Mouse (Mus musculus) spleen, postnatal 36 days (tissue): ENCODE measurements around the gene Gpnmb.
A peak's percentile ranks its signal among the peaks of the same experiment; 100 is the strongest.

Source experiments
- DNase-seq, 2 experiments: peaks; one replicate each; pipeline ENCODE4 v3.0.0; 2022; ENCODE audit warnings: low spot score in 2 of 2, mixed read lengths in 1 of 2

The Gpnmb gene

GRCm38 (mm10) chr6:49096933-49097461, 60.7 kb downstream of the Gpnmb start:
- DNase-seq = peak; percentile 8 to 11

- DNase-seq = no peak
Measured at GRCm38 (mm10) chr6:49097596-49098110, 61.3 kb downstream of the Gpnmb start.

GRCm38 (mm10) chr6:49099086-49099485, 62.7 kb downstream of the Gpnmb start:
- no peak for DNase-seq

DNA sequence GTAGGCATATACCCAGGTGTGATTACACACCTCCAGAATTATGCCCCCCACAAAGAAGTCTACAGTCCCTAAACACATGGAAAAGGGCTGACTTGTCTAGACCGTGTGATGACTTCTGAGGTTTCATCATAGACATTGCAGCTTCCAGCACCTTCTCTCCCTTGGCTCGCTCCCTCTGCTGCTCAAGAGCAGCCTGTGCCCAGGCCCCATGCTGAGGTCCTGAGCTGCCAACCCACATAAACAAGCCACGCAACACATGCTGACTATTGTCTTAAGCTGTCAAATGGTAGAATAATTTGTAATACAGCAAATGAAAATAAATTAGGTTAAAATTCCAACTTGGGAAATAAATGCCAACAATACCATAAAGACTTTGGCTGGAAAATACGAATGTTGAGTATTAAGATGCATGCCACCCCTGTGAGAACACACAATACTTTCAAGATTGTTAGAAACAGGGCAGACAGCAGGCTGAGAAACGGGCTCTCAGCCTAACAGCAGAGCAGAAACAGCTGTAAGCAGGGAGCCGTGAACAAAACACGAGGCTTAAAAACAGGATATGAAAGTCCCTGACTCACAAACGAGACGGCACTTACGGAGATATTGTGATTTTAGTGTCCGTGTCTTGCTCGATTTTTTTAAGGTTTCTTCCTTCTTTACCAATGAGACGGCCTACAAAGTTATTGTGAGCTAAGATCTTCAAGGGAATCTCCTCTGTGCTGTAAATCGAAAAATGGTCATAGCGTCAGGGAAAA, 70.6 kb downstream of the Gpnmb start:
- peak; percentile 28 to 32 for DNase-seq

GRCm38 (mm10) chr6:49109196-49109595, 72.8 kb downstream of the Gpnmb start:
- no peak for DNase-seq

DNA sequence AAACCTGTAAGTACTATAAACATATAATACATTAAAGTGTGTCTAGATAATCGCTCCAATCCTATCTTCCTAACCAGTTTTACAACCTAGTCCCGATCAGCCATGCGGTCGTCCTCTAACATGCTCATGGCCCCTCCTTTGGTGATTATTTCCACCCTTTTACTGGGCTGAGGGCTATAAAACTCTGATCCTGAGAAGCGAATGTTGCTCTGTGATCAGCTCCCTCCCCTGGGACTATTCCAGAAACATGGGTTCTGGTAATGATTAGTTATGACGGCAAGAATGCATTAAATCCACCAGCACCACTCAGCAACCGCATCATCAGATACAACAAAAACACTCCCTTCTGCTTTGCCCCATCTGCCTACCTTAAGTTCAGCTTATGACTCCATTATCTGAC, 77.5 kb downstream of the Gpnmb start:
- DNase-seq = no peak

- DNase-seq = no peak
Measured at GRCm38 (mm10) chr6:49114457-49114856, 78.1 kb downstream of the Gpnmb start.

DNA sequence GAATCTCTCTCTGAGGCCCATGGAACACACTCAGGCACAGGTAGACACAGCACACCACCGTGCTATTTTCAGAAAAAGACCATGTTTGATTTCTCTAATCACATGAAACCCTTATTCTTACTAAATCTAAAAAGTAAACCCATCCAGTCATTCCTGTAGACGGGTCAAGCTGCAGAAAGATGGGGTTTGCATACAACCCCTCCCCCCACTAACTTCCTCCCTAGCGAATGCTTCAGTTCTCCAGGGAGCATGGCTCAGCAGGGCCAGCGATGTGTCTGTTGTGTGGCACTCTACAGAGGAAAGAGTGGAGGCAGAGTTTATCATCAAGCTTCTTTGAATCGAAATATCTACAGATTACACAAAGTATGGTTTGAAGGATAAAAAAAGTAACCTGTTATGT, 79.2 kb downstream of the Gpnmb start:
- DNase-seq = no peak

DNA sequence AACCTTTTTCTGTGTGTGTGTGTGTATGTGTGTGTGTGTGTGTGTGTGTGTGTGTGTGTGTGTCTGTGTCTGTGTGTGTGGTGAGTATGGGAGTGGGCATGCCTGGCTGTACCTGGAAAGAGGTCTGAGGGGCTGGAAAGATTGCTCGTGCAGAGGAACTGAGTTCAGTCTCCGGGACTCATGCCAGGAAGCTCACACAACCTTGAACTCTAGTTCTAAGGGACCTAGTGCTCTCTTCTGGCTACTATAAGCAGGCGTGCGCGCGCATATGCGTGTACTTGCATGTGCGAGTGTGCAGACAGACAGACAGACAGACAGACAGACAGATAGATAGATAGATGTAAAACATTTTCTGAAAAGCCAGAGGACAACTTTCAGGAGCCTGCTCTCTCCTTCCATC, 79.9 kb downstream of the Gpnmb start:
- DNase-seq = no peak

- no peak for DNase-seq
Measured at GRCm38 (mm10) chr6:49118446-49118845, 82.1 kb downstream of the Gpnmb start.

- DNase-seq = no peak
Measured at GRCm38 (mm10) chr6:49119462-49120135, 83.3 kb downstream of the Gpnmb start.

DNA sequence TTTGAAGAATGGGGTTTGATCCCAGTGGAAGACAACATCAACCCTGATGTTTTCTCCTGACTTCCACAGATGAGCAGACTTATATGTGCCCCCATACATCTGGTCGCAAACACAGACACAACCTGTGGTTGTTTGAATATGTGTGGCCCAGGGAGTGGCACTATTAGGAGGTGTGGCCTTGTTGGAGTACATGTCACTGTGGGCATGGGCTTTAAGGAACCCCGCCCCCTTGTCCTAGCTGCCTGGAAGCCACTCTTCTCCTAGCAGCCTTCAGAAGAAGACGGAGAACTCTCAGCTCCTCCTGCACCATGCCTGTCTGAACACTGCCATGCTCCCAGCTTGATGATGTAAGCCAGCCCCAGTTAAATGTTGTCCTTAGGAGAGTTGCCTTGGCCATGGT, 84.0 kb downstream of the Gpnmb start:
- no peak for DNase-seq
